Mouse (Mus musculus): Measurements from ENCODE around the gene Orai3. TPM values are rescaled to one million over a fixed set of nuclear protein-coding genes. Genes with fewer than 3 reads are reported as not detected.
"Not testable (repeated sequence)": the region's sequence is repeated elsewhere in the genome, so short reads cannot be mapped to it uniquely, and the experiment has no call there.

Orai3 gene
- total and polyA plus RNA-seq, 3 experiments, result 21.9 to 27.5 (median 23.5) TPM

GRCm38 (mm10) chr7:127770039-127770905 is 657 bp downstream of the Orai3 start:
- H3K9ac ChIP-seq (ENCODE audit: low read depth, low read length), result peak overlapping the region; percentile 99
- no peaks in the 10 kb centered on the region for H3K36me3 ChIP-seq (ENCODE audit: control insufficient read depth, insufficient read depth, low read length)
- H3K27me3 ChIP-seq (ENCODE audit: control insufficient read depth, insufficient read depth, low read length), result no peaks in the 10 kb centered on the region
- DNase-seq, result peak; percentile 28 to 40
- peak overlapping the region; percentile 93 for H3K4me3 ChIP-seq
- peaks cover 4% of the 10 kb centered on the region; the same call in 1 of the 2 replicates for H3K4me1 ChIP-seq (ENCODE audit: control insufficient read depth, insufficient read depth, low read length)
- TF ChIP-seq CTCF (IDR thresholded peaks at IDR 0.05) (no peak), EP300 (IDR thresholded peaks at IDR 0.05; ENCODE audit: insufficient read depth, low read depth, low read length) (0 out of 2 replicates have a peak, but pooled peaks have one; percentile 11), POLR2A (IDR thresholded peaks at IDR 0.05; ENCODE audit: insufficient read depth, low read depth, low read length) (no peak)
- no peaks in the 10 kb centered on the region for H3K79me2 ChIP-seq (replicated peaks; ENCODE audit: control insufficient read depth, insufficient read depth, low read length)
- intact Hi-C loops (cut with DNase I), result no loop called here
- H3K27ac ChIP-seq, result peak overlapping the region; percentile 93
- WGBS, result 3% methylated on average over 27 of the region's 27 CpGs

GRCm38 (mm10) chr7:127771262-127771661 is 1.6 kb downstream of the Orai3 start:
- Histone ChIP-seq H3K79me2 (replicated peaks; ENCODE audit: control insufficient read depth, insufficient read depth, low read length) (no peaks in the 10 kb centered on the region), H3K4me1 (ENCODE audit: control insufficient read depth, insufficient read depth, low read length) (peaks cover 4% of the 10 kb centered on the region; the same call in 1 of the 2 replicates), H3K9ac (ENCODE audit: low read depth, low read length) (no peak overlapping the region), H3K27ac (no peak overlapping the region), H3K4me3 (no peak overlapping the region), H3K36me3 (ENCODE audit: control insufficient read depth, insufficient read depth, low read length) (no peaks in the 10 kb centered on the region), H3K27me3 (ENCODE audit: control insufficient read depth, insufficient read depth, low read length) (no peaks in the 10 kb centered on the region)
- intact Hi-C loops (cut with DNase I), result no loop called here
- no peak for DNase-seq
- WGBS, result 69% methylated on average over 5 of the region's 5 CpGs
- TF ChIP-seq POLR2A (IDR thresholded peaks at IDR 0.05; ENCODE audit: insufficient read depth, low read depth, low read length) (no peak), EP300 (IDR thresholded peaks at IDR 0.05; ENCODE audit: insufficient read depth, low read depth, low read length) (no peak), CTCF (IDR thresholded peaks at IDR 0.05) (no peak)

GRCm38 (mm10) chr7:127772080-127772479 is 2.5 kb downstream of the Orai3 start:
- intact Hi-C loops (cut with DNase I), result no loop called here
- Histone ChIP-seq H3K27ac (no peak overlapping the region), H3K9ac (ENCODE audit: low read depth, low read length) (no peak overlapping the region), H3K4me3 (no peak overlapping the region), H3K79me2 (replicated peaks; ENCODE audit: control insufficient read depth, insufficient read depth, low read length) (no peaks in the 10 kb centered on the region), H3K4me1 (ENCODE audit: control insufficient read depth, insufficient read depth, low read length) (peaks cover 4% of the 10 kb centered on the region; the same call in 1 of the 2 replicates), H3K36me3 (ENCODE audit: control insufficient read depth, insufficient read depth, low read length) (no peaks in the 10 kb centered on the region), H3K27me3 (ENCODE audit: control insufficient read depth, insufficient read depth, low read length) (no peaks in the 10 kb centered on the region)
- no peak for TF ChIP-seq EP300 (IDR thresholded peaks at IDR 0.05; ENCODE audit: insufficient read depth, low read depth, low read length)
- TF ChIP-seq POLR2A (IDR thresholded peaks at IDR 0.05; ENCODE audit: insufficient read depth, low read depth, low read length), result no peak
- no peak for TF ChIP-seq CTCF (IDR thresholded peaks at IDR 0.05)
- WGBS, result 47% methylated on average over 3 of the region's 3 CpGs
- DNase-seq, result no peak

GRCm38 (mm10) chr7:127772557-127772956 is 2.9 kb downstream of the Orai3 start:
- Histone ChIP-seq H3K79me2 (replicated peaks; ENCODE audit: control insufficient read depth, insufficient read depth, low read length) (no peaks in the 10 kb centered on the region), H3K4me1 (ENCODE audit: control insufficient read depth, insufficient read depth, low read length) (peaks cover 4% of the 10 kb centered on the region; the same call in 1 of the 2 replicates), H3K27ac (no peak overlapping the region), H3K36me3 (ENCODE audit: control insufficient read depth, insufficient read depth, low read length) (no peaks in the 10 kb centered on the region), H3K27me3 (ENCODE audit: control insufficient read depth, insufficient read depth, low read length) (no peaks in the 10 kb centered on the region), H3K4me3 (no peak overlapping the region), H3K9ac (ENCODE audit: low read depth, low read length) (no peak overlapping the region)
- DNase-seq, result no peak
- WGBS, result 88% methylated on average over 1 of the region's 1 CpGs
- intact Hi-C loops (cut with DNase I), result no loop called here
- TF ChIP-seq POLR2A (IDR thresholded peaks at IDR 0.05; ENCODE audit: insufficient read depth, low read depth, low read length), result no peak
- no peak for TF ChIP-seq EP300 (IDR thresholded peaks at IDR 0.05; ENCODE audit: insufficient read depth, low read depth, low read length)
- no peak for TF ChIP-seq CTCF (IDR thresholded peaks at IDR 0.05)

- intact Hi-C loops (cut with DNase I), result no loop called here
- DNase-seq, result peak; percentile 53 to 64
- Histone ChIP-seq H3K9ac (ENCODE audit: low read depth, low read length) (no peak overlapping the region), H3K36me3 (ENCODE audit: control insufficient read depth, insufficient read depth, low read length) (peaks cover 2% of the 10 kb centered on the region), H3K27me3 (ENCODE audit: control insufficient read depth, insufficient read depth, low read length) (no peaks in the 10 kb centered on the region), H3K27ac (no peak overlapping the region), H3K4me1 (ENCODE audit: control insufficient read depth, insufficient read depth, low read length) (peaks cover 4% of the 10 kb centered on the region; the same call in 1 of the 2 replicates), H3K4me3 (no peak overlapping the region), H3K79me2 (replicated peaks; ENCODE audit: control insufficient read depth, insufficient read depth, low read length) (0 out of 2 replicates have a peak, but pooled peaks cover 2% of the 10 kb centered on the region)
- WGBS, result 41% methylated on average over 9 of the region's 9 CpGs
- TF ChIP-seq CTCF (IDR thresholded peaks at IDR 0.05), result peak; percentile 81
- TF ChIP-seq POLR2A (IDR thresholded peaks at IDR 0.05; ENCODE audit: insufficient read depth, low read depth, low read length), result no peak
- TF ChIP-seq EP300 (IDR thresholded peaks at IDR 0.05; ENCODE audit: insufficient read depth, low read depth, low read length), result no peak
Measured at GRCm38 (mm10) chr7:127773664-127774384, 4.2 kb downstream of the Orai3 start.

- peak overlapping the region; percentile 71 for H3K9ac ChIP-seq (ENCODE audit: low read depth, low read length)
- not testable (repeated sequence) for H3K36me3 ChIP-seq (ENCODE audit: control insufficient read depth, insufficient read depth, low read length); DNase-seq; H3K79me2 ChIP-seq (replicated peaks; ENCODE audit: control insufficient read depth, insufficient read depth, low read length); H3K27me3 ChIP-seq (ENCODE audit: control insufficient read depth, insufficient read depth, low read length); H3K4me1 ChIP-seq (ENCODE audit: control insufficient read depth, insufficient read depth, low read length)
- H3K27ac ChIP-seq, result peak overlapping the region; percentile 99
- peak overlapping the region; percentile 94 for H3K4me3 ChIP-seq
- intact Hi-C loops (cut with DNase I), result loop anchor here (5.0 kb wide), 1 partner anchor 101 kb away; the partner anchor contains the start of genes Zfp646 and Zfp668
- WGBS, result 68% methylated on average over 7 of the region's 7 CpGs
Measured at GRCm38 (mm10) chr7:127775837-127776236, 6.2 kb downstream of the Orai3 start.

Data from heart, adult 2 months (tissue).